Mouse (Mus musculus) midbrain, postnatal 0 days (tissue): ENCODE results near the gene Ube2g1. TPM values are rescaled to one million over a fixed set of nuclear protein-coding genes. Genes with fewer than 3 reads are reported as not detected.
A peak's percentile ranks its signal among the peaks of the same experiment; 100 is the strongest.

Experiments used
- ATAC-seq: fragments of 200-750 bp; cut with Nextera tagmentation; 2 replicates; pipeline ENCODE4 v1.8.0; 2017; ENCODE audit warnings: moderate number of reproducible peaks, mild to moderate bottlenecking, moderate TSS enrichment, moderate library complexity; ENCODE audit not compliant: low FRiP score
- DNase-seq: peaks from one replicate; pipeline ENCODE4 v3.0.0-alpha.2; 2015; ENCODE audit warnings: low spot score
- H3K27ac ChIP-seq: fragments of 300-500 bp; sonication (generic); 2 replicates; pipeline ENCODE4 v1.5.1; 2014; ENCODE audit warnings: low read depth, mild to moderate bottlenecking, low read length, mixed read lengths
- H3K27me3 ChIP-seq: fragments of 300-500 bp; sonication (generic); 2 replicates; pipeline ENCODE4 v1.6.1; 2014; ENCODE audit warnings: low read length, control low read depth, mixed read lengths; ENCODE audit not compliant: insufficient read depth
- H3K36me3 ChIP-seq: fragments of 300-500 bp; sonication (generic); 2 replicates; pipeline ENCODE4 v1.6.1; 2014; ENCODE audit warnings: low read length, control low read depth, mixed read lengths; ENCODE audit not compliant: insufficient read depth
- H3K4me1 ChIP-seq: fragments of 300-500 bp; sonication (generic); 2 replicates; pipeline ENCODE4 v1.6.1; 2014; ENCODE audit warnings: mild to moderate bottlenecking, control low read depth, antibody characterized with exemption, low read length, mixed read lengths; ENCODE audit not compliant: insufficient read depth
- H3K4me2 ChIP-seq: fragments of 300-500 bp; sonication (generic); 2 replicates; pipeline ENCODE4 v1.6.1; 2014; ENCODE audit warnings: low read depth, mild to moderate bottlenecking, low read length, mixed read lengths; ENCODE audit not compliant: poor library complexity, severe bottlenecking
- H3K4me3 ChIP-seq: fragments of 300-500 bp; sonication (generic); 2 replicates; pipeline ENCODE4 v1.5.1; 2014; ENCODE audit warnings: low read depth, mild to moderate bottlenecking, low read length, moderate library complexity
- H3K9ac ChIP-seq: fragments of 300-500 bp; sonication (generic); replicated peaks from 2 replicates; pipeline ENCODE4 v1.6.1; 2014; ENCODE audit warnings: mild to moderate bottlenecking, low read length, moderate library complexity, mixed read lengths; ENCODE audit not compliant: poor library complexity, severe bottlenecking
- H3K9me3 ChIP-seq: fragments of 300-500 bp; sonication (generic); 2 replicates; pipeline ENCODE4 v1.6.1; 2016; ENCODE audit warnings: low read length, control low read depth
- CTCF ChIP-seq: IDR thresholded peaks from 2 replicates; pipeline ENCODE4 v1.5.1; 2016; ENCODE audit warnings: antibody characterized with exemption, mild to moderate bottlenecking
- WGBS: fragments of 180-500 bp; shearing (Covaris S2); extraction: QIAGEN DNeasy Blood & Tissue Kit; methylation state at CpG from one replicate; pipeline ENCODE4 v1.1.7; 2014; 5-methylcytosine and 5-hydroxymethylcytosine counted together
- polyA plus RNA-seq: library from polyadenylated mRNA; unstranded; fragments of >200 nt; fragmentation: Nextera tagmentation; extraction: Ambion mirVana; gene quantifications from 2 replicates; pipeline ENCODE4 v1.2.1, GENCODE M21; 2015
- total RNA-seq: library from RNA; depleted of rRNA; stranded (reverse); fragments of >200 nt; gene quantifications from 2 replicates; pipeline ENCODE4 v1.2.3, GENCODE M21; 2014

Gene Ube2g1
- total and polyA plus RNA-seq, 2 experiments from 2014 or later, result 46.0 to 64.5 TPM

DNA sequence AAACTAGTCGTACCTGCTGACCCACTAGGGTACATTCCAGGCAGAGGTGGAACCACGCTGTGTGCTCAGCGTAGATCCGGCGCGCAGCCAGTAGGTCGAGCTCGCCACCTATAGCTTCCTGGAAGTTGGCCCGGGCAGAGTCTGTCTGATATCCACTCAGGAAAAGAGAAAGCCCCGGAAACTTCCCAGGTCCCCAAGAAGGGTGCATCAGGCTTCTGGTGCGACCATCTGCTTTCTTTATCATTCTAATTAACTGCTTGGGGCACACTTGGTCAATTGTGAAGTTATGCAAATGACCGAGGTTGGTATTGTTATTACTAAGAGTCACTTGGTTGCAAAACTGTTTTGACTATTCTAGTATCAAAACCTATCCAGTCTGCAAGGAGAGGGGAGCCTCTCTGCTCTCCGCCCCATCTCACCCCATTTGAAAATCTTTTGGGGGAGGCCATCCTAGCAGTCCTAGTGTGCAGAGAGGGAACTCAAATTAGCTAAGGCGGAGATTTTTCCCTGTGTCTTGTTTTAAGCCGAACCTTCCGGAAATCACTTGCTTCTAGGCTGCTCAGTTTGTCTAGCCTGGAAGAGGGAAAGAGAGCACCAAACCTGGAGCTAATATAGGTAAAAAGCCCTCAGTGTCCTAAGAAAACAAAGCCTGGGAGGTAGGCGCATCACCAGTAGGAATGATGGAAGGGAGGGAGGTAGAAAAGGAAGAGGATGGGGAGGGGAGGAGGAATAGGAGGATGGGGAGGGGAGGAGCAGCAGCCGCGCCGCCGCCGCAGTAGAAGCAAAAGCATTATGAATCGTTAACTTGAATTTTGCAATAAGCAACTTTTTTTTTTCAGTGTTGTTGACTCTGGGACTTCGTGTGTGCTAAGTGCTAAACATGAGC is 30.4 kb upstream of the Ube2g1 start:
- no peaks in the 10 kb centered on the region for H3K9me3 ChIP-seq
- H3K4me2 ChIP-seq, result peak overlapping the region; percentile 62
- peak; percentile 23 for TF ChIP-seq CTCF
- DNase-seq (peak; percentile 37), ATAC-seq (no peak)
- H3K27me3 ChIP-seq, result no peaks in the 10 kb centered on the region
- H3K9ac ChIP-seq, result peak overlapping the region; percentile 46; the same call in 1 of the 2 replicates
- H3K27ac ChIP-seq, result no peak overlapping the region
- H3K4me3 ChIP-seq, result peak overlapping the region; percentile 28
- H3K36me3 ChIP-seq, result no peaks in the 10 kb centered on the region
- peaks cover 6% of the 10 kb centered on the region; the same call in 1 of the 2 replicates for H3K4me1 ChIP-seq
- WGBS, result 2% methylated on average over 24 of the region's 24 CpGs

DNA sequence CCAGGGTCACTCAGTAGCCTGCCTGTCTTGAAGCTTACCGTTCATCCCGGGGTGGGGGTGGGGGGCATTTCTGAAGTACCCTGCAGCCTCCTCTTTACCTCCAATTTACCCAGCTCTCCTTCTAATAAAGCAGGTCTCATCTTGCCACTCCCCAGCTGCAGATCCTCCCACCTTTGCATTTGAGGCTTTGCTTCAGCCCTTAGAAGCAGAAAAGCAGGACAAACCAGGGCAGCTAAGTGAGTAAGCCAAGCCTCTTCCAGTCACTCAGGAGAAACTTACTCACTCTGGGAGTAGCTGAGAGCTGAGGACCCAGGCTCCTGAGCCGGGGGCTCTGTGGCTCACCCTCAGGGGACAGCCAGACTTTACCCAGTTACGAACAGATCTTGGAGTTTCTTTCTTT is 28.6 kb upstream of the Ube2g1 start:
- Histone ChIP-seq H3K4me1 (peaks cover 6% of the 10 kb centered on the region; the same call in 1 of the 2 replicates), H3K27ac (no peak overlapping the region), H3K27me3 (no peaks in the 10 kb centered on the region), H3K9ac (no peak overlapping the region), H3K36me3 (no peaks in the 10 kb centered on the region; the same call in 1 of the 2 replicates), H3K4me2 (no peak overlapping the region), H3K4me3 (no peak overlapping the region), H3K9me3 (no peaks in the 10 kb centered on the region)
- ATAC-seq, result no peak
- DNase-seq, result no peak
- TF ChIP-seq CTCF, result no peak
- 72% methylated on average over 4 of the region's 4 CpGs for WGBS

DNA sequence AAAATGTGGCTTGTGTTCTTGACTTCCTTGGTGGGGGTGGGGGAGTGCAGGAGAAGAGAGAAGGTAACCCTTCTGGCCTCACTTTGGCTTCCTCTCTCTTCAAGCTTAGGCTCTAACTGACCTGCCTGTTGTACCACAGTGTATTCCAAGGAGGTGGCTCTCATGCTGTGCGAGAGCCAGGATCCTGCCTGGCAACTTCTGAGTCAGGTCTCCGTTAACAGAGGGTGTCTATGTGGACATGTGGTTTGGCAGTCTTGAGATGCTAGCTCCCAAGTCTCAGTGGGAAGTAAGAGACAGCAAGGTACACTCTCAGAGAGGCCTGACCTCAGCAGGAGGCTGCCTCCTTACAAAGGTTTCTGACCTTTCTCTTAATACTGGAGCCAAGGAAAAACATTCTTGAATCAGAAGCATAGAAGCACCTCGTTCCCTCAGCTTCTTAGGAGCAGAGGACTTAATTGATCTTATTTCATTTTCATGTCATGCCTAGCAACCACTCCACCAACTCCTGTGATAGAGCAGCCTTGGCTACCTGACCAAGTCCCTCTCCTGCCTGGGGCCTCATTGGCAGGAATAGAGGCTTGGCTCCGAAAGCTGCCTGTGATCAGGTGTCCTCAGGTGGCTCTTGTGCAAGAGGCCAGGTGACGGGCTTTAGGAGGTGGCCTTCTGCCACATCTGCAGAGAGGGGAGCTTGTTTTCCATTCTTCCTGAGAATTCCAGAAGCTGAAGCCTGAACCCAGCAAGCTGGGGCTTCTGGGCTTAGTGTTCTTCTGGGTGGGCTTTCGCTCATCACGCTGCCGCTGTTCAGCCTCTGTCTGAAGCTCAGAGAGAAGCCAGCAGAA is 25.3 kb upstream of the Ube2g1 start:
- Histone ChIP-seq H3K36me3 (no peaks in the 10 kb centered on the region; the same call in 1 of the 2 replicates), H3K27me3 (no peaks in the 10 kb centered on the region), H3K4me2 (no peak overlapping the region), H3K27ac (no peak overlapping the region), H3K4me3 (no peak overlapping the region), H3K4me1 (no peaks in the 10 kb centered on the region), H3K9ac (no peak overlapping the region), H3K9me3 (no peaks in the 10 kb centered on the region)
- DNase-seq (no peak), ATAC-seq (no peak)
- no peak for TF ChIP-seq CTCF
- 76% methylated on average over 8 of the region's 8 CpGs for WGBS

DNA sequence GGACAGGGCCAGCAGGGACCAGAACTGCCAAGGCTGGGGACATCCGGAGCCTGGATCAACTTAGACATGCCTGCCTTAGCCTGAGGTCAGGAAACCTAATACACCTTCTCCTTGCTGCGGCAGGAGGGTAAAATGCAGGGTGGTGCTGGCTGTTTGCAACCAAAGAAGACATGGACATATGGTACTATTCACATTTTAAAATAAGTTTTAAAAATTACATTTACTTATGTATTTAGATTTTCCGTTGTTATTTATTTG is 24.7 kb upstream of the Ube2g1 start:
- no peak for DNase-seq
- H3K9ac ChIP-seq, result no peak overlapping the region
- H3K27me3 ChIP-seq, result no peaks in the 10 kb centered on the region
- H3K9me3 ChIP-seq, result no peaks in the 10 kb centered on the region
- no peaks in the 10 kb centered on the region; the same call in 1 of the 2 replicates for H3K36me3 ChIP-seq
- no peak for ATAC-seq
- no peak for TF ChIP-seq CTCF
- no peak overlapping the region for H3K4me2 ChIP-seq
- H3K4me1 ChIP-seq, result no peaks in the 10 kb centered on the region
- WGBS, result 83% methylated on average over 3 of the region's 3 CpGs
- no peak overlapping the region for H3K27ac ChIP-seq
- no peak overlapping the region for H3K4me3 ChIP-seq

DNA sequence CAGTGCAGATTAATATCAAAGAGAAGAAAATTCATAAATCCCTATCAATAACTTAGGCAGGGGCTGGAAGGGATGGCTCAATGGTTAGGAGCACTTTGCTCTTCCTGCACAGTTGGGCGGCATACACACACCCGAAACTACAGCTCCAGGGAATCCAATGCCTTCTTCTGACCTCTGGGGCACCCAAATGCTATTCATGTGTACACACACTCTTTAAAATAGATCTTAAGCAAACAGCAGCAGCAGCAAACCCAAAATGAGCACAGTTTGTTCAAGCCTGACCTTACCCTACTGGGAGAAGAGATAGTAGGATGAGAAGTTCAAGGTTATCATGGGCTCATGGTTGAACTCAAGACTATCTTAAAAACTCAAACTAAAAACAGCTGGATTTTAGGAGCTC is 24.0 kb upstream of the Ube2g1 start:
- Histone ChIP-seq H3K4me3 (no peak overlapping the region), H3K9ac (no peak overlapping the region), H3K4me1 (no peaks in the 10 kb centered on the region), H3K36me3 (no peaks in the 10 kb centered on the region; the same call in 1 of the 2 replicates), H3K4me2 (no peak overlapping the region), H3K9me3 (no peaks in the 10 kb centered on the region), H3K27ac (no peak overlapping the region), H3K27me3 (no peaks in the 10 kb centered on the region)
- no peak for ATAC-seq
- no peak for TF ChIP-seq CTCF
- DNase-seq, result no peak
- 88% methylated on average over 2 of the region's 2 CpGs for WGBS

DNA sequence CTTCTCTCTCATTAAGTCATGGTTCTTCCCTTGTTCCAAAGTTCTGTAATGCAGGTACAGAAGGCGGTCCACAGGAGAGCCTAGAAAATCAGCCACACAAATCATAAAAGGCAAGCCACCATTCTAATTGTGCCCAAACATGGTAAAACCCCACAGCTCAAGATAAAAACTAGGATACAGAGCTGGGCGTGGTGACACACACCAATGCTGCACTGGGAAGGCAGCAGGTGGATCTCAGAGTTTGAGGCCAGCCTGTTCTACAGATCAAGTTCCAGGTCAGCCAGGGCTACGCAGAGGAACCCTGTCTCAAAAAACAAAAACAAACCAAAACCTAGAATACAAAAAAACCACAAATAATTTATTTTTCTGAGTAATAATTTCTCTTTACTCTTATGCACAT is 20.5 kb upstream of the Ube2g1 start:
- ATAC-seq, result no peak
- 91% methylated on average over 3 of the region's 3 CpGs for WGBS
- H3K27me3 ChIP-seq, result no peaks in the 10 kb centered on the region
- DNase-seq, result no peak
- no peak overlapping the region for H3K4me3 ChIP-seq
- no peaks in the 10 kb centered on the region for H3K4me1 ChIP-seq
- H3K9ac ChIP-seq, result no peak overlapping the region
- H3K9me3 ChIP-seq, result no peaks in the 10 kb centered on the region
- TF ChIP-seq CTCF, result no peak
- H3K4me2 ChIP-seq, result no peak overlapping the region
- H3K36me3 ChIP-seq, result no peaks in the 10 kb centered on the region; the same call in 1 of the 2 replicates
- H3K27ac ChIP-seq, result no peak overlapping the region
